Mouse (Mus musculus): ENCODE measurements around the gene Ccnq. TPM values are rescaled to one million over a fixed set of nuclear protein-coding genes. Genes with fewer than 3 reads are reported as not detected.

The Ccnq gene
- polyA plus RNA-seq, 1 experiment: 75.6 TPM

DNA sequence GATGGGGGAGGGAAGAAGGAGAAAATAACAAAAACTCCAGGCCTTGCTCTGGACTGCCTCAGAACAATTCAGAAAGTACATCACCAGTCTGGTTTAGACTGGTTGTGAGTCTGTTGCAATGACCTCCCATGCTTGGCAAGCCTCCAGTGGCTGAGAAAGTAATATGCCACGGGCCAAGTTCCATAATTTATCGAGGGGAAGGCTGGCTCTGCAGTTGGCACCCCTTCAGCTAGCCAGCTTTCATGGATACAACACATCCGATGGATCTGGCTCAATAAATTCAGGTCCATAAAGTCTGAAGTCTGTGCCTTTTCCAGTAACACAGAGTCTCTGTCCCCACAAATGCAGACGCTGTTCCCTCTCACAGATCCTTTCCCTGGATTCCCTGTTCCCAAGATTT lies 40.1 kb upstream of the Ccnq start:
- TF ChIP-seq CTCF (IDR thresholded peaks at IDR 0.05; ENCODE audit: borderline replicate concordance, control insufficient read depth, extremely low read depth, insufficient read depth, low read length, poor library complexity): no peak
- TF ChIP-seq POLR2A (IDR thresholded peaks at IDR 0.05; ENCODE audit: control insufficient read depth, extremely low read depth, insufficient read depth, low read length, poor library complexity): no peak
- no peak overlapping the region for H3K4me3 ChIP-seq (ENCODE audit: control insufficient read depth, insufficient read depth, low read length)
- DNase-seq: no peak
- no peaks in the 10 kb centered on the region for H3K36me3 ChIP-seq (ENCODE audit: control insufficient read depth, insufficient read depth, low read length)
- 68% methylated on average over 4 of the region's 4 CpGs for WGBS
- H3K27me3 ChIP-seq (ENCODE audit: control insufficient read depth, insufficient read depth, low read length): no peaks in the 10 kb centered on the region
- H3K4me1 ChIP-seq (replicated peaks; ENCODE audit: control insufficient read depth, insufficient read depth, low read length): peaks cover 31% of the 10 kb centered on the region
- no peak overlapping the region for H3K27ac ChIP-seq (ENCODE audit: control insufficient read depth, insufficient read depth, low read length)

DNA sequence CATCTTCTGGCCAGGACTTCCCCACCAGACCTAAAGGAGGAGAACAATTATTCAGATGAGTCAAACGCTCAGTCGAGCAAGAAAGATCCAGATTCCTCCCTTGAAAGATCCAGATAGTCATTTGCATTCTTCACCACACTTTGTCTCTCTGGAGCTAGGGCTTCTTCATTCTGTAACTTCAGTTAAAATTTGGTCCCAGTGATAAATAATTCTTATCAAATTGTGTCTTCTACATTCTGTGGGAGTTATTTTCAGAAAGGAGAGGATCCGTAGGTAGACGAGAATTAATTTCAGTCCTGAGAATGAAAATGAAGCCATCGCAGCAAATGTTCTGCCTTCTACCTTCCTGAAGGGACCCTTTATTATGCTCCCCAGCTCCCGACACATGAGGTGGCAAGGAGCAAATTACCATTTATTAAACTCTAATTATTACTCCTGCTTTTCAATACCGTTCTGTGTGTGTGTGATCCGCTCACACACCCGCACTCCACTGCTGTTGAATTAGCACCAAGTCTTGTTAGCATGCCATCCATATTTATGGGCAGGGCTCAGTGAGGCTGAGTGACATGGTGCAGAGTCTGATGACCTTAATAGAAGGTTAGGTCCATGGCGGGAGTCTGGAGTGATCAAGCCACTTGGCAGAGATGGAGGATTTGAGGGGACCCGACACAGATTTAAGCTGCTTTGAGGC lies 38.0 kb upstream of the Ccnq start:
- Histone ChIP-seq H3K27ac (ENCODE audit: control insufficient read depth, insufficient read depth, low read length) (no peak overlapping the region), H3K36me3 (ENCODE audit: control insufficient read depth, insufficient read depth, low read length) (no peaks in the 10 kb centered on the region), H3K4me1 (replicated peaks; ENCODE audit: control insufficient read depth, insufficient read depth, low read length) (peaks cover 20% of the 10 kb centered on the region), H3K4me3 (ENCODE audit: control insufficient read depth, insufficient read depth, low read length) (no peak overlapping the region), H3K27me3 (ENCODE audit: control insufficient read depth, insufficient read depth, low read length) (no peaks in the 10 kb centered on the region)
- no peak for DNase-seq
- 96% methylated on average over 11 of the region's 11 CpGs for WGBS
- TF ChIP-seq POLR2A (IDR thresholded peaks at IDR 0.05; ENCODE audit: control insufficient read depth, extremely low read depth, insufficient read depth, low read length, poor library complexity): no peak
- TF ChIP-seq CTCF (IDR thresholded peaks at IDR 0.05; ENCODE audit: borderline replicate concordance, control insufficient read depth, extremely low read depth, insufficient read depth, low read length, poor library complexity): no peak

DNA sequence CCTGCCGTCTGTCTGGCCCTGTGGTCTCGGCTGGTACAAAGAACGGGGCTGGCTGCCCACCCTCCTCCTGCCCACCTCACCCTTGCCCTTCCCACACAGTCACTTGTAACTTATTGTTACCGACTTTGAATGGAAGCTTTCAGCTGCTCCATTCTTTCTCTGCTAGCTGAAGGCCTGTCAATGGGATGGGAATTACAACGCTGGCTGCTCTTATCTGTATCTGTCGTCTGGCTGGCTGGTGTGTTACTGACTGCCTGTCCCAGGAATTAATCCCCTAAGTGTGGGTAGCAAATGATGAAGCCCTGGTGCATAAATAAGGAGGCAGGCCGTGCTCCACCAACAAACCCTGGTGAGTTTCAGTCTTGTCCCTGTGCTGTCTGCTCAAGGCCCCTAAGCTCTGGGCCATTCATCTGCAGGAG lies 34.5 kb upstream of the Ccnq start:
- TF ChIP-seq CTCF (IDR thresholded peaks at IDR 0.05; ENCODE audit: borderline replicate concordance, control insufficient read depth, extremely low read depth, insufficient read depth, low read length, poor library complexity) (no peak), POLR2A (IDR thresholded peaks at IDR 0.05; ENCODE audit: control insufficient read depth, extremely low read depth, insufficient read depth, low read length, poor library complexity) (no peak)
- Histone ChIP-seq H3K27me3 (ENCODE audit: control insufficient read depth, insufficient read depth, low read length) (no peaks in the 10 kb centered on the region), H3K27ac (ENCODE audit: control insufficient read depth, insufficient read depth, low read length) (no peak overlapping the region), H3K36me3 (ENCODE audit: control insufficient read depth, insufficient read depth, low read length) (no peaks in the 10 kb centered on the region), H3K4me1 (replicated peaks; ENCODE audit: control insufficient read depth, insufficient read depth, low read length) (peaks cover 11% of the 10 kb centered on the region), H3K4me3 (ENCODE audit: control insufficient read depth, insufficient read depth, low read length) (no peak overlapping the region)
- no peak for DNase-seq
- WGBS: 83% methylated on average over 7 of the region's 7 CpGs

DNA sequence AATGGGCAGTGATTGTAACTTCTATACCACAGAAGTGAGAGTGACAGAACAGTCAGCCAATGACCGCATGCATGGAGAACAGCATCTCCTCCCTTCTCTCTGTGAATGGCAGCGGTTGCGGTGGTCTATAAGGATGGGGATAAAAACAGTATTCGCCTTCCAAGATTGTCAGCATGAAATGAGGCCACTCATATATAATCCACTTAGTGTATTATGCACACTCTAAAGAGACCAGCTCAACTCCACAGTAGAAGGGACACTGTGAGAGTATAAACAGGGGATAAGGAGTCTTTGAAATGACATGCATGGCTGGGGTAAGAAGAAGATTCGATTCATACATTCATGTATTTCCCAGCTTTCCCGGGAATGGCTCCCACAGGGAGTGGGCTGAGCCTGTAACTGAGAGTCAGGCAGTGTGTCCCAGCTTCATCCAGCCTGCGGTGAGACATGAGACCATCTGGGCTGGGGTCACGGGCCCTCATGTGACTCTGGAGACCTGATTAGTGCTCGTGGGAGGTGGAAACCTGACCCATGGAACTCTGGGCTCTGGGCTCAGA lies 31.3 kb upstream of the Ccnq start:
- Histone ChIP-seq H3K27me3 (ENCODE audit: control insufficient read depth, insufficient read depth, low read length) (no peaks in the 10 kb centered on the region), H3K27ac (ENCODE audit: control insufficient read depth, insufficient read depth, low read length) (no peak overlapping the region), H3K4me3 (ENCODE audit: control insufficient read depth, insufficient read depth, low read length) (no peak overlapping the region), H3K4me1 (replicated peaks; ENCODE audit: control insufficient read depth, insufficient read depth, low read length) (peaks cover 16% of the 10 kb centered on the region), H3K36me3 (ENCODE audit: control insufficient read depth, insufficient read depth, low read length) (no peaks in the 10 kb centered on the region)
- TF ChIP-seq POLR2A (IDR thresholded peaks at IDR 0.05; ENCODE audit: control insufficient read depth, extremely low read depth, insufficient read depth, low read length, poor library complexity) (no peak), CTCF (IDR thresholded peaks at IDR 0.05; ENCODE audit: borderline replicate concordance, control insufficient read depth, extremely low read depth, insufficient read depth, low read length, poor library complexity) (no peak)
- no peak for DNase-seq
- 94% methylated on average over 9 of the region's 9 CpGs for WGBS

DNA sequence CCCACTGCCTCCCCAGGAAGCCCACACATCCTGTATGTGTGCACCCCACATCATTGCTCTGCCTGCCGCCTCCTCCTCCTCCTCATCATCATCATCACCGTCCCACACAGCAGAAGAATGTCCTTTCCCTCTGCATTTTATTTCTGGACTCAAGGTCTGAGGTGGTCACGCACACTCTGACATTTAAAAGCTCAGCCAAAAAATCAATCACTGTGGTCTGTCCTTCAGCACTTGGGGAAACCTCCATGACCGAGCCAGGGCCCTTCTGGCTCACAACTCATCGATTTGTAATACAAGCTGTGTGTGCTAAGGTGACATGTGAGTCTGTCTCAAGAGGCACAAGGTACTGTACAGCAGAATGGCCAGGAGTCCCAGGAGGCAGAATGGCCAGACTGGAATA lies 30.8 kb upstream of the Ccnq start:
- Histone ChIP-seq H3K36me3 (ENCODE audit: control insufficient read depth, insufficient read depth, low read length) (no peaks in the 10 kb centered on the region), H3K27ac (ENCODE audit: control insufficient read depth, insufficient read depth, low read length) (no peak overlapping the region), H3K4me3 (ENCODE audit: control insufficient read depth, insufficient read depth, low read length) (no peak overlapping the region), H3K27me3 (ENCODE audit: control insufficient read depth, insufficient read depth, low read length) (no peaks in the 10 kb centered on the region), H3K4me1 (replicated peaks; ENCODE audit: control insufficient read depth, insufficient read depth, low read length) (peaks cover 16% of the 10 kb centered on the region)
- TF ChIP-seq CTCF (IDR thresholded peaks at IDR 0.05; ENCODE audit: borderline replicate concordance, control insufficient read depth, extremely low read depth, insufficient read depth, low read length, poor library complexity) (no peak), POLR2A (IDR thresholded peaks at IDR 0.05; ENCODE audit: control insufficient read depth, extremely low read depth, insufficient read depth, low read length, poor library complexity) (no peak)
- DNase-seq: peak; percentile 21
- 62% methylated on average over 5 of the region's 5 CpGs for WGBS

DNA sequence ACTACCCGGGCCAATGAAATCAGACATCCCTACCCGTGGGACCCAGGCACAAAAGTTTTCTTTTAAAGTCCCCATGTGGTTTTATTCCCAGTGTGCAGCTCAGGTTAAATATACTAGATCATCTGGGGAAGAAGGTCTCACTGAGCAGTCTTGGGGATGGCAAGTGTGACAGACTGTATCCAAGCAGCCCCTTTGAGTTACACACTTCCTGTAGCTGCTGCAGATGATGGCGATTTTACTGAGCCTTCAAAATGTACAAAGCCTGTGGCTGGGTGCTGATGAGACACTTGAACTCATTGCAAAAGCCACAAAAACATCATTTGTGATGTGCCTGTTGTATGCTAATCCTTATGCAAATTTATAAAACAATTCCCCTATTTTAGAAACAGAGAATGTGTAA lies 29.0 kb upstream of the Ccnq start:
- H3K36me3 ChIP-seq (ENCODE audit: control insufficient read depth, insufficient read depth, low read length): no peaks in the 10 kb centered on the region
- WGBS: 47% methylated on average over 3 of the region's 3 CpGs
- peaks cover 16% of the 10 kb centered on the region for H3K4me1 ChIP-seq (replicated peaks; ENCODE audit: control insufficient read depth, insufficient read depth, low read length)
- DNase-seq: no peak
- H3K27ac ChIP-seq (ENCODE audit: control insufficient read depth, insufficient read depth, low read length): peak overlapping the region; percentile 18; the same call in 1 of the 2 replicates
- no peak for TF ChIP-seq CTCF (IDR thresholded peaks at IDR 0.05; ENCODE audit: borderline replicate concordance, control insufficient read depth, extremely low read depth, insufficient read depth, low read length, poor library complexity)
- TF ChIP-seq POLR2A (IDR thresholded peaks at IDR 0.05; ENCODE audit: control insufficient read depth, extremely low read depth, insufficient read depth, low read length, poor library complexity): no peak
- H3K27me3 ChIP-seq (ENCODE audit: control insufficient read depth, insufficient read depth, low read length): no peaks in the 10 kb centered on the region
- no peak overlapping the region for H3K4me3 ChIP-seq (ENCODE audit: control insufficient read depth, insufficient read depth, low read length)
